Mouse (Mus musculus): Measurements from ENCODE around the gene Donson. TPM values are rescaled to one million over a fixed set of nuclear protein-coding genes. Genes with fewer than 3 reads are reported as not detected.

The Donson gene
- total and polyA plus RNA-seq, 3 experiments = 51.9 to 63.9 (median 62.5) TPM

DNA sequence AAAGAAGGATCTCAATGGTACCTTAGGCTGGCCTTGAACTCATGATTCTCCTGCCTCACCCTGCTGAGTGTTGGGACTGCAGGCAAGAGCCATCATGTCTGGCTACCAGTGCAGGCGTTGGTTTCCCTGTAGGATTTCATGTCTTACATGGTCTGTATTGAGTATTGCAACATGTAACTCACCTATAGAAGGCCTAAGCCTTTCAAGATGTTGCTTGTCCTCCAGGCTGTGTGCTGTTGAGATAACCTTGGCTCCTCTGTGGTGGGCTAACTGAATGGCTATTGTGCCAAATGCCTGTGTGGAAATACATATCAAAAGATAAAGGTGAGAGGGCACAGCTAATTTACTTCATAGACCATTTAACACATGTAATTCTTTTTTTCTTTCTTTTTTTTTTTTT lies 10.4 kb upstream of the Donson start:
- H3K9ac ChIP-seq (ENCODE audit: insufficient read depth, low read depth) = no peak overlapping the region
- H3K27ac ChIP-seq (ENCODE audit: insufficient read depth, low read depth) = no peak overlapping the region
- no peaks in the 10 kb centered on the region for H3K79me2 ChIP-seq (replicated peaks; ENCODE audit: control insufficient read depth, extremely low read depth, insufficient read depth, poor library complexity, severe bottlenecking)
- dilution Hi-C loops (cut with MboI; ENCODE audit: extremely low pct_ligation_motif_present, extremely low pct_unique_long_range_greater_than_20kb, low sequenced_read_pairs) (no loop called here), in situ Hi-C loops (cut with MboI; ENCODE audit: low pct_ligation_motif_present, low pct_unique_long_range_greater_than_20kb, low sequenced_read_pairs) (no loop called here)
- H3K4me2 ChIP-seq (ENCODE audit: insufficient read depth, low read depth, poor library complexity, severe bottlenecking) = no peak overlapping the region
- TF ChIP-seq MXI1 (IDR thresholded peaks at IDR 0.05; ENCODE audit: low read depth, low read length) (no peak), POLR2A (IDR thresholded peaks at IDR 0.05; ENCODE audit: low read depth, low read length) (no peak), MEF2A (IDR thresholded peaks at IDR 0.05; ENCODE audit: borderline replicate concordance, low read depth, low read length) (no peak), UBTF (IDR thresholded peaks at IDR 0.05; ENCODE audit: low read depth, low read length) (no peak)
- peaks cover 74 to 90% of the 10 kb centered on the region in 2 experiments for H3K36me3 ChIP-seq (replicated peaks in 1 of 2; ENCODE audit: control insufficient read depth in 1 of 2, insufficient read depth in 1 of 2, low read length in 1 of 2)
- H3K4me3 ChIP-seq (replicated peaks in 1 of 3; ENCODE audit: low read depth in 2 of 3, low read length in 2 of 3, poor library complexity in 1 of 3) = no peak overlapping the region
- peaks cover 5% of the 10 kb centered on the region for H3K9me3 ChIP-seq (replicated peaks; ENCODE audit: low read length)
- H3K4me1 ChIP-seq (ENCODE audit: control insufficient read depth in 1 of 2, insufficient read depth in 2 of 2) = peaks cover 3 to 26% of the 10 kb centered on the region in 2 experiments; a peak in 2 of 4 replicates
- DNase-seq (ENCODE audit: extremely low read depth) = no peak
- no peaks in the 10 kb centered on the region for H3K27me3 ChIP-seq (replicated peaks)

DNA sequence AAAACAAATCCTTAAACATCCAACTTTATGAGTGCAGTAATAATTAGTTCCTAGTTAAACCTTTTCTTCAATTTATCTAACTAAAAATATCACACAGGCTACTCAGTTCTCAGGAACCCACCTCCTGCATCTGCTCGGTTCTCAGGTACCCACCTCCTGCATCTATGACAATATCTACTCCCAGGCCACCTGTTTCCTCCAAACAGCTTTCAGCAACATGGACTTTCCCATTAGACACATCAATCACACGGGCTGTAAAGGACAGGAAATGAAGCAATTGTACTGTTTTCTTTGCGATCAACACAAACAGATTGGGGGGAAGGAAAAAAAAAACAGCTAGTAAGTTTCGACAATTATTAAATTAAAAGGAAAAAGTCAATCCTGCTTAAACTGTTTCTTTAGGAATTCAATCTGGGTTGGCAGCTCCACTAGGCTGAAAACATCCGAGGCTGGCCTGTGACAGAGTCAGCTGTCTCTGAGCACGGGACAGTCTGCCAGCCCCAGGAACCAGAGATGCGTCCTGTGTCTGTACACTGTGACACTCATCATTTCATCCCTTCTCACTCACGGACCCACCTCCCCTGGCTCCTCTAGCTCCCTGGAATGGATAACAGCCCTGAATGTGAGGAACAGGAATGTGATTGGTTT lies 6.7 kb upstream of the Donson start:
- Histone ChIP-seq H3K27ac (ENCODE audit: insufficient read depth, low read depth) (peak overlapping the region; percentile 39; the same call in 1 of the 2 replicates), H3K27me3 (replicated peaks) (no peaks in the 10 kb centered on the region), H3K9me3 (replicated peaks; ENCODE audit: low read length) (peaks cover 5% of the 10 kb centered on the region), H3K9ac (ENCODE audit: insufficient read depth, low read depth) (no peak overlapping the region), H3K36me3 (replicated peaks in 1 of 2; ENCODE audit: control insufficient read depth in 1 of 2, insufficient read depth in 1 of 2, low read length in 1 of 2) (peaks cover 62 to 78% of the 10 kb centered on the region in 2 experiments), H3K79me2 (replicated peaks; ENCODE audit: control insufficient read depth, extremely low read depth, insufficient read depth, poor library complexity, severe bottlenecking) (no peaks in the 10 kb centered on the region; the same call in 1 of the 2 replicates), H3K4me3 (replicated peaks in 1 of 3; ENCODE audit: low read depth in 2 of 3, low read length in 2 of 3, poor library complexity in 1 of 3) (no peak overlapping the region), H3K4me1 (ENCODE audit: control insufficient read depth in 1 of 2, insufficient read depth in 2 of 2) (peaks cover 3 to 23% of the 10 kb centered on the region in 2 experiments; a peak in 2 of 4 replicates), H3K4me2 (ENCODE audit: insufficient read depth, low read depth, poor library complexity, severe bottlenecking) (no peak overlapping the region)
- TF ChIP-seq ETS1 (conservative IDR thresholded peaks at IDR 0.05; ENCODE audit: low read depth, low read length) = 0 out of 2 replicates have a peak, but pooled peaks have one; percentile 7
- 0 out of 2 replicates have a peak, but pooled peaks have one; percentile 4 for TF ChIP-seq JUND (conservative IDR thresholded peaks at IDR 0.05; ENCODE audit: low read depth, low read length)
- no peak for TF ChIP-seq RCOR1 (conservative IDR thresholded peaks at IDR 0.05; ENCODE audit: low read depth, low read length)
- DNase-seq (ENCODE audit: extremely low read depth) = no peak
- dilution Hi-C loops (cut with MboI; ENCODE audit: extremely low pct_ligation_motif_present, extremely low pct_unique_long_range_greater_than_20kb, low sequenced_read_pairs) (no loop called here), in situ Hi-C loops (cut with MboI; ENCODE audit: low pct_ligation_motif_present, low pct_unique_long_range_greater_than_20kb, low sequenced_read_pairs) (no loop called here)

DNA sequence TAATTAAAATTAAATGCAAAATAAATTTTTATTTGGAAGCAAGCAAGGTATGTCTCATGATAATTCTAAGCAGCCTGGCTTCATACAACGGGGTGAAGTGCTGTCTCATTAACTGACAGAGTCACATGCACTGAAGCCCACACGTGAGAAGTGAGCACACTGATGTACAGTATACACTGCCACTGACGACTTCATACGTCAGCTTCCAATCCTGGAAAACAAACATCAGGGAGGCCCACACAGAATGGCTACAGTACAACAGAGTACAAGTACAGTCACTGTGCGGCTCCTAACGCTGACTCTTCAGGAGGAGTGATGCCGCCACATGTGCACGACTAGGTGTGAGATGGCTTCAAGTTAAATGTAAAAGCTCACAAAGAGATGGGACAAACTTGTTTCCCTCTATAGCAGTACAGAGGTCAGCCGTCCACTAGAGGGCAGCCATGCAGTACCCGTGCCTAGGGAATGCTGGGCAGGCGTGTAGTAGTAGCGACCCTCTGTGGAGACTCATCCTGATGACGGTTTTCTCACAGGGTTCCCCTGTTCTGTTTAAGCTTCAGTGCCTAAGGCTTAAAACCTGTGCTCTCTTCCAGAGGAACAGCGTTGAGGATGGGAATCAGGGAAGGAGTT lies 6.0 kb upstream of the Donson start:
- in situ Hi-C loops (cut with MboI; ENCODE audit: low pct_ligation_motif_present, low pct_unique_long_range_greater_than_20kb, low sequenced_read_pairs) = no loop called here
- Histone ChIP-seq H3K4me2 (ENCODE audit: insufficient read depth, low read depth, poor library complexity, severe bottlenecking) (no peak overlapping the region), H3K9ac (ENCODE audit: insufficient read depth, low read depth) (no peak overlapping the region), H3K27me3 (replicated peaks) (no peaks in the 10 kb centered on the region), H3K4me1 (ENCODE audit: control insufficient read depth in 1 of 2, insufficient read depth in 2 of 2) (peaks cover 3 to 29% of the 10 kb centered on the region in 2 experiments; a peak in 2 of 4 replicates), H3K4me3 (replicated peaks in 1 of 3; ENCODE audit: low read depth in 2 of 3, low read length in 2 of 3, poor library complexity in 1 of 3) (no peak overlapping the region), H3K27ac (ENCODE audit: insufficient read depth, low read depth) (no peak overlapping the region), H3K9me3 (replicated peaks; ENCODE audit: low read length) (peaks cover 5% of the 10 kb centered on the region), H3K36me3 (replicated peaks in 1 of 2; ENCODE audit: control insufficient read depth in 1 of 2, insufficient read depth in 1 of 2, low read length in 1 of 2) (peaks cover 61 to 78% of the 10 kb centered on the region in 2 experiments), H3K79me2 (replicated peaks; ENCODE audit: control insufficient read depth, extremely low read depth, insufficient read depth, poor library complexity, severe bottlenecking) (peaks cover 2% of the 10 kb centered on the region; the same call in 1 of the 2 replicates)
- dilution Hi-C loops (cut with MboI; ENCODE audit: extremely low pct_ligation_motif_present, extremely low pct_unique_long_range_greater_than_20kb, low sequenced_read_pairs) = no loop called here
- DNase-seq (ENCODE audit: extremely low read depth) = peak; percentile 81
- TF ChIP-seq ZC3H11A (IDR thresholded peaks at IDR 0.05; ENCODE audit: low read depth, low read length) = no peak
- no peak for TF ChIP-seq UBTF (IDR thresholded peaks at IDR 0.05; ENCODE audit: low read depth, low read length)
- TF ChIP-seq ETS1 (conservative IDR thresholded peaks at IDR 0.05; ENCODE audit: low read depth, low read length) = no peak
- TF ChIP-seq BHLHE40 (IDR thresholded peaks at IDR 0.05; ENCODE audit: low read depth, low read length) = peak; percentile 76
- TF ChIP-seq ZMIZ1 (IDR thresholded peaks at IDR 0.05; ENCODE audit: low read depth, low read length) = no peak
- TF ChIP-seq CTCF (conservative IDR thresholded peaks at IDR 0.05 in 1 of 2, IDR thresholded peaks at IDR 0.05 in 1 of 2; ENCODE audit: low read depth in 2 of 2, low read length in 2 of 2) = peak; percentile 81 to 99
- TF ChIP-seq RAD21 (IDR thresholded peaks at IDR 0.05; ENCODE audit: low read depth, low read length) = peak; percentile 86
- no peak for TF ChIP-seq HCFC1 (IDR thresholded peaks at IDR 0.05; ENCODE audit: low read depth, low read length)
- TF ChIP-seq NELFE (IDR thresholded peaks at IDR 0.05; ENCODE audit: low read depth, low read length) = peak; percentile 58; the same call in 1 of the 2 replicates
- peak; percentile 86 for TF ChIP-seq SMC3 (IDR thresholded peaks at IDR 0.05; ENCODE audit: low read depth, low read length)
- TF ChIP-seq JUND (conservative IDR thresholded peaks at IDR 0.05; ENCODE audit: low read depth, low read length) = peak; percentile 25; the same call in 1 of the 2 replicates
- no peak for TF ChIP-seq MAX (IDR thresholded peaks at IDR 0.05; ENCODE audit: low read length)
- TF ChIP-seq ZKSCAN1 (IDR thresholded peaks at IDR 0.05; ENCODE audit: borderline replicate concordance, low read depth, low read length) = no peak
- no peak for TF ChIP-seq CHD1 (IDR thresholded peaks at IDR 0.05; ENCODE audit: low read depth, low read length)
- TF ChIP-seq KAT2A (IDR thresholded peaks at IDR 0.05; ENCODE audit: insufficient replicate concordance, low read length) = no peak
- peak; percentile 35; the same call in 1 of the 2 replicates for TF ChIP-seq IRF4 (IDR thresholded peaks at IDR 0.05; ENCODE audit: low read depth, low read length)
- peak; percentile 23; the same call in 1 of the 2 replicates for TF ChIP-seq TCF12 (IDR thresholded peaks at IDR 0.05; ENCODE audit: low read depth, low read length)
- 0 out of 2 replicates have a peak, but pooled peaks have one; percentile 21 for TF ChIP-seq POLR2A (IDR thresholded peaks at IDR 0.05; ENCODE audit: low read depth, low read length)
- TF ChIP-seq MYC (IDR thresholded peaks at IDR 0.05; ENCODE audit: low read depth, low read length) = 0 out of 2 replicates have a peak, but pooled peaks have one; percentile 57

All from CH12.LX (cell line).